Mouse (Mus musculus): ENCODE data around the gene Hagh.

Hagh gene

DNA sequence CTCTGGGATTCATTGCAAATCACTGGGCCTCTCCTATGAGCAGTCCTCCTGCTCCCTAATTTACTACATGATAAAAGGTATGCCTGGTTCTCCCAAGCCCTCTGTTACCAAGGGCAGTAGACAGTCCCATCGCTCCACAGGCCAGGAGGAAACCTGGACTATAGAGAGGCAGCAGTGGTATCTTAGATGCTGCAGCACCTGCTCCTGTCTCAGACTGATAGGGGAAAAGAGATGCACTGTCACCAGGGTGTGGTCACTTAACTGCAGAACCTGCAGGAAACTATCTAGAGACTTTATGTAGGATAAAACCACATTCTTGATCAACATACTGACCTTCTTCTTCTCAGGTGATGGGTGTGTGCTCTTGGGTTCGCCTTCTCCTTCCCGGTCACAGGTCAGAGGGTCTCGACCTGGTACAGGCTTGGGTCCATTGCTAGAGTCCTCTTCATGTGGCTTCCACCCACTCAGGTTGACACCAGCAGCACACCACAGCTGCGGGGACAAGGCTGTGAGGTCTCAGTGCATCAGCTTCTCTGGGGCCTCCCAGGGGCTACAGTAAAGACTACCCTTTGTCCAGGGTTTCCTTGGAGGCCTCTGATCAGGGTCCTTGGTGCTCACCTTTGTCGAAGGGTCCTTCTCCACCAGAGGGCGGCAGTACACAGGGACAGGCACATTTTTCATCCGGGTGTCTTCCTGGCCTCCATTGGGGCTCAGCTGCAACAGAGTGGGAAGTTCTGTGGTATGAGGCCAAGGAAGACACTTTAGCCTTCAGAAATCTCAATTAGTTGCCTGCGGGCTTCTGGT is 62.9 kb downstream of the Hagh start:
- no peak for DNase-seq (ENCODE audit: inconsistent ontology term)

DNA sequence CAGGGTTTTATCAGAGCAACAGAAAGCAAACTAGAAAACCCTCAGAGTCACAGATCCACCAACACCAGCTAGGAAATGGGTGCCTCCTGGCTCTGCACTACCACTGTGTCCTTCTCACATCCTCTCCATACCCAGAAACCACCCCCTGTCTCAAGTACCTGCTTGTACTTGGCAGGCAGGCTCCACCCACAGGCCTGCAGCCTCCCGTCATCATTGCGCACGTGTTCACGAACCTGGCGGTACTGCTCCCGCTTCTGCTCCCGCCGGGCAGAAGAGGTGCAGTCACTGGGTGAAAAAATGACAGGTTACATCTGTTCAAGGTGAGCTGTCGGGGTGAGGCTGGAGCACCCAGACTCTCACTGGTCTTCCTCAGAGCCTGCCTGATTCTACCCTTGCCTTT is 63.8 kb downstream of the Hagh start:
- DNase-seq (ENCODE audit: inconsistent ontology term), result no peak

DNA sequence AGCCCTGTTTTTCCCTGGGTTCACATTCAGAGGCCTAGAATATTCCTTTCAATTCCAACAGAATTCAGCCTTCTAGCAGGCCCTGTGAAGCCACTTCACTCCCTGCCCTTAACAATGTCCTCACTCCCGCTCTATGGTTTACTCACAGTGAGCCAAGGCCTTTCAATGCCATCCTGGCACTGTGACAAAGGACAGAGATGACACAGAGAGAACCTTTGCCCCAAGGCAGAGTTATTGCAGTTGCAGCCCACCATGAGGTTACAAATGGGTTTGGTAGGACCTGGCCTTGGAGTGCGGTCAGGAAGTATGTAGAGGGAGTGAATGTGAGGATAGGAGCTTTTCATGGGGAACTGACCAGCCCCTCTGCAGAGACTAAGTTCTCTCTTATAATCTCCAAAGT is 67.6 kb downstream of the Hagh start:
- no peak for DNase-seq (ENCODE audit: inconsistent ontology term)

DNA sequence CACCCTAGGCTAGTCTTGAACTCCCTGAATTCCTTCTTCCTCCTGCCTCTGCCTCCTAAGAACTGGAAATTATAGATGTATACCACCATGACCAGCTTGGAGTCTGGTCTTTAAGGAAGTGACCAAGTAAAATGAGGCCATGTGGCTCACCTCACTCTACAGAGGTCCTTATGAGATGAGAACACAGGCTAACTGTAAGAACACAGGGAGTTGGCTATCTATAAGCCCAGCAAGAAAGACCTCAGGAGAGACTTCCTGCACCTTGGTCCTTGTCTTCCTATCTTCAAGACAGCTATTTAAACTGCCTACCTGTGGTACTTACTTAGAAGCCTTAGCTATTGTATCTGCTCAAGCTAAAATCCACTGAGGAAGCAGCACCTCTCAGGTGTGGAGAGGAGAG is 74.0 kb downstream of the Hagh start:
- no peak for DNase-seq (ENCODE audit: inconsistent ontology term)

All from Muller cell, postnatal 12 days (primary cell).